In the genomic region with DNA sequence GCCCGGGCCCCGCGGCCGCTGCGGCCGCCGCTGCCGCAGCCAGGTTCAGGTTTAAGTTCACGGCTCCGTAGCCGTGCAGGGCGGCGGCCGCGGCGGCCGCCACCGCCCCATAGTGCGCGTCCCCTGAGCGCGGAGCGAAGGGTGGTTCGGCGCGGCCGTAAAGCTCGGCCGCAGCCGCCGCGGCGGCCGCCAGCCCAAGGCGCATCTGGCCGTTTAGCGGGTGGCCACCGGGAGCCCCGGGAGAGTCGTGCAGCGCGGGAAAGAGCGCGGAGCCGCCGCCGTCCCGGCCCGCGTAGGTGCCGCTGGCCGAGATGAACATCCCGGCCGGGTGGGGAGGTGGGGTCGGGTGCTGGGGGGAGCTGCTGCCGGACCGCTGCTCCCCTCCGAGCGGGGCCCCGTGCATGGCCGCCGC, we compare ENCODE assay signal across 9 mouse cellular contexts. TPM values are rescaled to one million over a fixed set of nuclear protein-coding genes. Genes with fewer than 3 reads are reported as not detected.
DNase-seq lines count a peak whose midpoint lies in the region; ATAC-seq and TF ChIP-seq lines count a peak whose summit lies in the region.
"Had no signal": no experiment of that assay in that cellular context is flagged by ENCODE, and none has a peak within 500 bp of the region (broad histone marks: within the 10 kb centered on the region; RNA-seq: fewer than 3 reads in every experiment).

No protein-coding gene starts in this region.

- peaks cover 95% of the 10 kb centered on the region for H3K27me3 ChIP-seq in heart, embryonic 10.5 days (ENCODE audit: insufficient read depth, poor library complexity, severe bottlenecking)
- H3K27me3 ChIP-seq in heart, embryonic 14.5 days (ENCODE audit: control insufficient read depth, insufficient read depth, low read length): peaks cover 93% of the 10 kb centered on the region
- peaks cover 87% of the 10 kb centered on the region for H3K27me3 ChIP-seq in liver, postnatal 0 days (ENCODE audit: insufficient read depth, low read length)

- intact Hi-C loops in heart, postnatal 25 days (cut with DNase I): no loop called here

- H3K36me3 ChIP-seq in heart, embryonic 10.5 days: no peaks in the 10 kb centered on the region
- peaks cover 7% of the 10 kb centered on the region; the same call in 1 of the 2 replicates for H3K36me3 ChIP-seq in ES-E14 (ENCODE audit: control insufficient read depth, insufficient read depth, low read length, poor library complexity, severe bottlenecking)
- H3K36me3 ChIP-seq in heart, embryonic 14.5 days (ENCODE audit: control insufficient read depth, insufficient read depth, low read length): no peaks in the 10 kb centered on the region
- H3K36me3 ChIP-seq in liver, postnatal 0 days (replicated peaks; ENCODE audit: insufficient read depth, low read length): no peaks in the 10 kb centered on the region

- H3K9ac ChIP-seq in ES-E14 (ENCODE audit: insufficient read depth, low read depth, low read length, poor library complexity, severe bottlenecking): peak overlapping the region; percentile 80
- H3K9ac ChIP-seq in heart, embryonic 14.5 days (ENCODE audit: low read length): peak overlapping the region; percentile 41; the same call in 1 of the 2 replicates
- H3K9ac ChIP-seq in liver, postnatal 0 days (replicated peaks): no peak overlapping the region

- TF ChIP-seq CTCF in liver, postnatal 0 days (IDR thresholded peaks at IDR 0.05; ENCODE audit: low read depth): no peak

- peaks cover 25% of the 10 kb centered on the region for H3K4me1 ChIP-seq in heart, embryonic 10.5 days
- peaks cover 4 to 8% of the 10 kb centered on the region in 2 experiments; a peak in 3 of 4 replicates for H3K4me1 ChIP-seq in ES-E14 (ENCODE audit: control insufficient read depth in 2 of 2, insufficient read depth in 2 of 2, low read length in 2 of 2, poor library complexity in 1 of 2)
- peaks cover 4 to 22% of the 10 kb centered on the region in 2 experiments; a peak in 3 of 4 replicates for H3K4me1 ChIP-seq in heart, embryonic 14.5 days (ENCODE audit: control insufficient read depth in 2 of 2, insufficient read depth in 2 of 2, low read length in 2 of 2)
- H3K4me1 ChIP-seq in liver, postnatal 0 days (ENCODE audit: insufficient read depth): peaks cover 12% of the 10 kb centered on the region

- H3K27ac ChIP-seq in heart, embryonic 10.5 days: 0 out of 2 replicates have a peak overlapping the region, but pooled peaks have one; percentile 47
- H3K27ac ChIP-seq in ES-E14 (ENCODE audit: insufficient read depth, low read depth, low read length, poor library complexity, severe bottlenecking): peak overlapping the region; percentile 63
- H3K27ac ChIP-seq in heart, embryonic 14.5 days (replicated peaks in 1 of 2; ENCODE audit: control insufficient read depth in 1 of 2, insufficient read depth in 1 of 2, low read depth in 2 of 2, low read length in 2 of 2): no peak overlapping the region
- no peak overlapping the region for H3K27ac ChIP-seq in liver, postnatal 0 days (ENCODE audit: low read depth)

- TF ChIP-seq EP300 in liver, postnatal 0 days (IDR thresholded peaks at IDR 0.05; ENCODE audit: low read depth): no peak

- no peaks in the 10 kb centered on the region for H3K9me3 ChIP-seq in heart, embryonic 10.5 days
- no peaks in the 10 kb centered on the region for H3K9me3 ChIP-seq in ES-E14 (ENCODE audit: control insufficient read depth, insufficient read depth, low read depth, low read length)
- H3K9me3 ChIP-seq in heart, embryonic 14.5 days (ENCODE audit: control insufficient read depth, low read length): no peaks in the 10 kb centered on the region
- H3K9me3 ChIP-seq in liver, postnatal 0 days (ENCODE audit: low read length): no peaks in the 10 kb centered on the region

- DNase-seq in heart, embryonic 10.5 days (ENCODE audit: low spot score): peak; percentile 54
- no peak for DNase-seq in heart, postnatal 25 days (ENCODE audit: low spot score)
- no peak for DNase-seq in ES-E14 (ENCODE audit: low read depth, low spot score)
- DNase-seq in liver, postnatal 0 days: no peak
- no peak for DNase-seq in adrenal gland, postnatal 4 days (ENCODE audit: low spot score in 2 of 2)
- DNase-seq in spleen, adult 18-20 months: no peak

- peak overlapping the region; percentile 94 for H3K4me2 ChIP-seq in heart, embryonic 14.5 days (ENCODE audit: low read length)
- peak overlapping the region; percentile 76 for H3K4me2 ChIP-seq in liver, postnatal 0 days (ENCODE audit: low read depth, low read length)

- under 1% methylated on average over 62 of the region's 62 CpGs for WGBS in heart, embryonic 10.5 days
- under 1% methylated on average over 52 of the region's 62 CpGs for WGBS in heart, embryonic 14.5 days
- under 1% methylated on average over 36 of the region's 62 CpGs for WGBS in liver, postnatal 0 days (ENCODE audit: insufficient replicate concordance)

- no peak for ATAC-seq in heart, embryonic 14.5 days (ENCODE audit: insufficient number of reproducible peaks, insufficient read depth, low FRiP score, low read depth)
- peak; percentile 62 for ATAC-seq in liver, postnatal 0 days
- no peak for ATAC-seq in erythroid progenitor cell, adult 5-6 weeks (replicated peaks; ENCODE audit: low FRiP score, poor library complexity, severe bottlenecking)

- peak overlapping the region; percentile 71 for H3K4me3 ChIP-seq in heart, embryonic 10.5 days
- peak overlapping the region; percentile 68 to 98 for H3K4me3 ChIP-seq in ES-E14 (ENCODE audit: insufficient read depth in 1 of 2, low read depth in 1 of 2, low read length in 2 of 2, poor library complexity in 1 of 2, severe bottlenecking in 1 of 2)
- peak overlapping the region; percentile 42 to 57 for H3K4me3 ChIP-seq in heart, embryonic 14.5 days (ENCODE audit: control insufficient read depth in 1 of 2, insufficient read depth in 1 of 2, low read depth in 1 of 2, low read length in 2 of 2)
- peak overlapping the region; percentile 53 for H3K4me3 ChIP-seq in liver, postnatal 0 days (ENCODE audit: low read depth, low read length)

- in situ Hi-C loops in ES-E14 (cut with MboI; ENCODE audit: low sequenced_read_pairs in 2 of 2, unreplicated experiment in 2 of 2): no loop called here

TF ChIP-seq in ES-E14, 5 proteins besides CTCF, POLR2A, EP300 and RAD21:
- TF ChIP-seq HCFC1 (IDR thresholded peaks at IDR 0.05; ENCODE audit: borderline replicate concordance, insufficient read depth, low read length): no peak
- no peak for TF ChIP-seq CHD2 (IDR thresholded peaks at IDR 0.05; ENCODE audit: low read depth, low read length)
- TF ChIP-seq ZNF384 (IDR thresholded peaks at IDR 0.05; ENCODE audit: low read depth, low read length): no peak
- no peak for TF ChIP-seq ZC3H11A (IDR thresholded peaks at IDR 0.05; ENCODE audit: borderline replicate concordance, low read depth, low read length)
- TF ChIP-seq MAFK (IDR thresholded peaks at IDR 0.05; ENCODE audit: insufficient read depth, low read depth, low read length): no peak

RNA-seq across cellular contexts. Expression of a gene that starts 1.1 kb away (rescaled TPM):
- 0.04 and 0.30 TPM in 2 replicates for polyA plus RNA-seq in heart, embryonic 10.5 days (2016; fragmentation: Nextera tagmentation; extraction: Ambion mirVana)
- not detected for total RNA-seq in heart, postnatal 25 days (2021)
- 15.2 and 29.7 TPM in 2 replicates for total RNA-seq in ES-E14 (2012; rRNA removed)
- 0.05 and 0.09 TPM in 2 replicates for polyA plus RNA-seq in heart, embryonic 14.5 days (2014; fragmentation: Nextera tagmentation; extraction: Ambion mirVana)
- not detected in 2 replicates for polyA plus RNA-seq in liver, postnatal 0 days (2015; fragmentation: Nextera tagmentation; extraction: Ambion mirVana)
- total RNA-seq in adrenal gland, postnatal 4 days (2021): under 1 TPM in 1 of 2 experiments, not detected in 1; 0.40 TPM
- not detected in 2 replicates for total RNA-seq in erythroid progenitor cell, adult 5-6 weeks (2015; ENCODE audit: low replicate concordance)
- total RNA-seq in erythroid progenitor cell, adult 5-6 weeks (2017; ENCODE audit: low replicate concordance): not detected in 2 replicates
- total RNA-seq: hematopoietic stem cell, adult 5-6 weeks had no signal

RNA-seq across cellular contexts. Expression of a gene that starts 10.9 kb away (rescaled TPM):
- 0.11 TPM in 1 of 2 replicates, not detected in the other for polyA plus RNA-seq in heart, embryonic 10.5 days (2016; fragmentation: Nextera tagmentation; extraction: Ambion mirVana)
- total RNA-seq in heart, postnatal 25 days (2021): not detected
- total RNA-seq in ES-E14 (2012; rRNA removed): 17.3 and 22.1 TPM in 2 replicates
- polyA plus RNA-seq in heart, embryonic 14.5 days (2014; fragmentation: Nextera tagmentation; extraction: Ambion mirVana): not detected in 2 replicates
- not detected in 2 replicates for polyA plus RNA-seq in liver, postnatal 0 days (2015; fragmentation: Nextera tagmentation; extraction: Ambion mirVana)
- total RNA-seq in adrenal gland, postnatal 4 days (2021): 1 to 10 TPM in 1 of 2 experiments, under 1 TPM in 1; 0.22 to 1.4 TPM
- not detected in 2 replicates for total RNA-seq in erythroid progenitor cell, adult 5-6 weeks (2015; ENCODE audit: low replicate concordance)
- total RNA-seq in erythroid progenitor cell, adult 5-6 weeks (2017; ENCODE audit: low replicate concordance): not detected in 2 replicates
- total RNA-seq: hematopoietic stem cell, adult 5-6 weeks had no signal

RNA-seq across cellular contexts. Expression of a gene that starts 13.4 kb away (rescaled TPM):
- polyA plus RNA-seq in heart, embryonic 10.5 days (2016; fragmentation: Nextera tagmentation; extraction: Ambion mirVana): not detected in 2 replicates
- not detected for total RNA-seq in heart, postnatal 25 days (2021)
- total RNA-seq in ES-E14 (2012; rRNA removed): 0.21 and 0.31 TPM in 2 replicates
- not detected in 2 replicates for polyA plus RNA-seq in heart, embryonic 14.5 days (2014; fragmentation: Nextera tagmentation; extraction: Ambion mirVana)
- polyA plus RNA-seq in liver, postnatal 0 days (2015; fragmentation: Nextera tagmentation; extraction: Ambion mirVana): not detected in 2 replicates
- total RNA-seq in adrenal gland, postnatal 4 days (2021): not detected
- total RNA-seq in erythroid progenitor cell, adult 5-6 weeks (2015; ENCODE audit: low replicate concordance): not detected in 2 replicates
- total RNA-seq in erythroid progenitor cell, adult 5-6 weeks (2017; ENCODE audit: low replicate concordance): not detected in 2 replicates
- total RNA-seq: hematopoietic stem cell, adult 5-6 weeks had no signal

RNA-seq across cellular contexts. Expression of a gene that starts 26.0 kb away (rescaled TPM):
- polyA plus RNA-seq in heart, embryonic 10.5 days (2016; fragmentation: Nextera tagmentation; extraction: Ambion mirVana): not detected in 2 replicates
- total RNA-seq in heart, postnatal 25 days (2021): not detected
- not detected in 2 replicates for total RNA-seq in ES-E14 (2012; rRNA removed)
- not detected in 2 replicates for polyA plus RNA-seq in heart, embryonic 14.5 days (2014; fragmentation: Nextera tagmentation; extraction: Ambion mirVana)
- polyA plus RNA-seq in liver, postnatal 0 days (2015; fragmentation: Nextera tagmentation; extraction: Ambion mirVana): not detected in 2 replicates
- not detected for total RNA-seq in adrenal gland, postnatal 4 days (2021)
- total RNA-seq in erythroid progenitor cell, adult 5-6 weeks (2015; ENCODE audit: low replicate concordance): not detected in 2 replicates
- total RNA-seq in erythroid progenitor cell, adult 5-6 weeks (2017; ENCODE audit: low replicate concordance): not detected in 2 replicates
- total RNA-seq: hematopoietic stem cell, adult 5-6 weeks had no signal

Comparison
In these comparisons a context has a peak if more than half of its experiments do, and no peak if none do; other contexts are left out.
1. H3K27ac ChIP-seq: peak in heart, embryonic 10.5 days (single experiment) and ES-E14 (single experiment); none in heart, embryonic 14.5 days (0 of 2) and liver, postnatal 0 days (single experiment).
2. RNA of a gene that starts 1.1 kb away (total RNA-seq): 15.2 to 29.7 TPM in ES-E14; 0.40 TPM in adrenal gland, postnatal 4 days, not detected in heart, postnatal 25 days and not detected in erythroid progenitor cell, adult 5-6 weeks; every median in the first group is over 10 times any median in the second.
3. Peak in every context shown above with its lines, with median percentiles within 50 percentile points of each other: H3K4me3 ChIP-seq.